Mouse (Mus musculus): ENCODE results near the gene Zfp867. TPM values are rescaled to one million over a fixed set of nuclear protein-coding genes. Genes with fewer than 3 reads are reported as not detected.

Zfp867 gene
- polyA plus RNA-seq, 1 experiment: 1.3 TPM

GRCm38 (mm10) chr11:59423010-59423588 is 49.2 kb downstream of the Zfp867 start:
- TF ChIP-seq MYOD1 (IDR thresholded peaks at IDR 0.05; ENCODE audit: control insufficient read depth in 1 of 3, insufficient read length in 2 of 3, low read depth in 2 of 3) (no peak), POLR2AphosphoS2 (IDR thresholded peaks at IDR 0.05; ENCODE audit: insufficient read length, low read depth) (no peak), USF1 (IDR thresholded peaks at IDR 0.05; ENCODE audit: low read depth) (no peak), POLR2A (IDR thresholded peaks at IDR 0.05; ENCODE audit: insufficient read length, low read depth) (no peak), E2F4 (IDR thresholded peaks at IDR 0.05; ENCODE audit: insufficient read depth) (no peak), MAX (IDR thresholded peaks at IDR 0.05; ENCODE audit: low read depth) (no peak), SRF (IDR thresholded peaks at IDR 0.05; ENCODE audit: control insufficient read depth, insufficient read length, low read depth) (no peak), REST (IDR thresholded peaks at IDR 0.05; ENCODE audit: insufficient read depth, insufficient read length) (no peak), MYOG (IDR thresholded peaks at IDR 0.05; ENCODE audit: control insufficient read depth in 1 of 3, insufficient read depth in 1 of 3, insufficient read length in 2 of 3, low read depth in 2 of 3) (no peak), TCF3 (IDR thresholded peaks at IDR 0.05; ENCODE audit: insufficient read length, low read depth) (no peak), TCF12 (IDR thresholded peaks at IDR 0.05; ENCODE audit: insufficient read depth, poor library complexity, severe bottlenecking) (no peak), CEBPB (IDR thresholded peaks at IDR 0.05; ENCODE audit: insufficient read depth, poor library complexity, severe bottlenecking) (no peak)
- no peak overlapping the region for H3K4me2 ChIP-seq (ENCODE audit: low read depth)
- peaks cover 5% of the 10 kb centered on the region for H3K36me3 ChIP-seq (ENCODE audit: control insufficient read depth, insufficient read depth)
- H3K79me2 ChIP-seq (ENCODE audit: control insufficient read depth, insufficient read depth): no peaks in the 10 kb centered on the region
- no peak overlapping the region for H3K4me3 ChIP-seq
- no peak overlapping the region for H3ac ChIP-seq (ENCODE audit: control insufficient read depth, insufficient read length)
- H3K27me3 ChIP-seq (ENCODE audit: control insufficient read depth, insufficient read depth, insufficient read length): no peaks in the 10 kb centered on the region

DNA sequence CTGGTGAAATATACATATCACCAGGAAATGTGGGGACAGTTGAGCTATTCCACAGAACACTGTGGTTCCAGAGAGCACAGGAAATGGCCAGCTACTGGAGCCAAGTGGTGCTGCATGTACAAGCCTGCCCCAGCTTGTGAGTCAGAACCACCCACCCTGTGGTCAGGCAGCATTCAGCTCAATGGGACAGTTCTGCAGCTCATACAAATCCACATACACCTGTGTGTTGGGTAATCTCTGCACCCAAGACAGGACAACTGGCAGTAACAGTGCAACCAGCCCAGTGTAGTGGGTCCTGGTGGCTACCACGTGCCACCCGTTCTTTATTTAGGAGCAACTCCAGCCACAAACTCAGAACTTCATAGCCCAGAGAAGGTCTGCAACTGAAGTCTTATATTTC is 50.3 kb downstream of the Zfp867 start:
- Histone ChIP-seq H3K36me3 (ENCODE audit: control insufficient read depth, insufficient read depth) (peaks cover 5% of the 10 kb centered on the region), H3ac (ENCODE audit: control insufficient read depth, insufficient read length) (no peak overlapping the region), H3K4me3 (no peak overlapping the region), H3K27me3 (ENCODE audit: control insufficient read depth, insufficient read depth, insufficient read length) (no peaks in the 10 kb centered on the region), H3K4me2 (ENCODE audit: low read depth) (peak overlapping the region; percentile 61), H3K79me2 (ENCODE audit: control insufficient read depth, insufficient read depth) (no peaks in the 10 kb centered on the region)
- TF ChIP-seq E2F4 (IDR thresholded peaks at IDR 0.05; ENCODE audit: insufficient read depth) (no peak), TCF12 (IDR thresholded peaks at IDR 0.05; ENCODE audit: insufficient read depth, poor library complexity, severe bottlenecking) (peak; percentile 41), SRF (IDR thresholded peaks at IDR 0.05; ENCODE audit: control insufficient read depth, insufficient read length, low read depth) (no peak), MYOG (IDR thresholded peaks at IDR 0.05; ENCODE audit: control insufficient read depth in 1 of 3, insufficient read depth in 1 of 3, insufficient read length in 2 of 3, low read depth in 2 of 3) (peak; percentile 30 to 91 (median 58)), USF1 (IDR thresholded peaks at IDR 0.05; ENCODE audit: low read depth) (no peak), CEBPB (IDR thresholded peaks at IDR 0.05; ENCODE audit: insufficient read depth, poor library complexity, severe bottlenecking) (0 out of 2 replicates have a peak, but pooled peaks have one; percentile 40), TCF3 (IDR thresholded peaks at IDR 0.05; ENCODE audit: insufficient read length, low read depth) (peak; percentile 68), POLR2A (IDR thresholded peaks at IDR 0.05; ENCODE audit: insufficient read length, low read depth) (no peak), REST (IDR thresholded peaks at IDR 0.05; ENCODE audit: insufficient read depth, insufficient read length) (no peak), POLR2AphosphoS2 (IDR thresholded peaks at IDR 0.05; ENCODE audit: insufficient read length, low read depth) (no peak), MYOD1 (IDR thresholded peaks at IDR 0.05; ENCODE audit: control insufficient read depth in 1 of 3, insufficient read length in 2 of 3, low read depth in 2 of 3) (peak in 2 of 3 experiments; percentile 75 to 90), MAX (IDR thresholded peaks at IDR 0.05; ENCODE audit: low read depth) (no peak)

DNA sequence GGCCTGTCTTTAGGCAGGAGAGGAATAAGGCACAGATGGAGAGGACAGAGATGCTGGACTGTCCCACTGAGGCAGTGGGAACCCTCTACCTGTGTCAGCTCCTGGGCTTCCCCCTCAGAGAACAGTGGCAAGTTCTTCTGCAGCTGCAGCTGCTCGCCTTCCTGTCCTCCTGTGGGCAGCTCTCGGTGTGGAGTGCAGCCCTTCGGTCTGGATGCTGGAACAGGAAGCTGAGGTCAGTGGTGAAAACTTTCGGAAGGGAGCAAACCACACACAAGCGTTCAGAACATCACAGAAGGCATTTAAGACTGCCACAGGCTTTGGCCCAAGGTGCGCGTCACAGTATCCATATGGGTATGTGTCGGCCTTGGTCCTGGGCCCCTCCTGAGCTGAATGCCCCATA is 50.8 kb downstream of the Zfp867 start:
- Histone ChIP-seq H3ac (ENCODE audit: control insufficient read depth, insufficient read length) (no peak overlapping the region), H3K36me3 (ENCODE audit: control insufficient read depth, insufficient read depth) (peaks cover 5% of the 10 kb centered on the region), H3K27me3 (ENCODE audit: control insufficient read depth, insufficient read depth, insufficient read length) (no peaks in the 10 kb centered on the region), H3K4me3 (no peak overlapping the region), H3K79me2 (ENCODE audit: control insufficient read depth, insufficient read depth) (no peaks in the 10 kb centered on the region), H3K4me2 (ENCODE audit: low read depth) (peak overlapping the region; percentile 61)
- TF ChIP-seq MYOG (IDR thresholded peaks at IDR 0.05; ENCODE audit: control insufficient read depth in 1 of 3, insufficient read depth in 1 of 3, insufficient read length in 2 of 3, low read depth in 2 of 3) (peak in 1 of 3 experiments; percentile 59), MYOD1 (IDR thresholded peaks at IDR 0.05; ENCODE audit: control insufficient read depth in 1 of 3, insufficient read length in 2 of 3, low read depth in 2 of 3) (peak in 2 of 3 experiments; percentile 59 to 71), CEBPB (IDR thresholded peaks at IDR 0.05; ENCODE audit: insufficient read depth, poor library complexity, severe bottlenecking) (no peak)

- no peak overlapping the region for H3K4me3 ChIP-seq
- TF ChIP-seq MYOD1 (IDR thresholded peaks at IDR 0.05; ENCODE audit: control insufficient read depth in 1 of 3, insufficient read length in 2 of 3, low read depth in 2 of 3) (peak in 1 of 3 experiments; percentile 14), MAX (IDR thresholded peaks at IDR 0.05; ENCODE audit: low read depth) (no peak)
- no peaks in the 10 kb centered on the region for H3K27me3 ChIP-seq (ENCODE audit: control insufficient read depth, insufficient read depth, insufficient read length)
- H3K4me2 ChIP-seq (ENCODE audit: low read depth): peak overlapping the region; percentile 40
- H3K79me2 ChIP-seq (ENCODE audit: control insufficient read depth, insufficient read depth): no peaks in the 10 kb centered on the region
- H3ac ChIP-seq (ENCODE audit: control insufficient read depth, insufficient read length): no peak overlapping the region
- no peaks in the 10 kb centered on the region for H3K36me3 ChIP-seq (ENCODE audit: control insufficient read depth, insufficient read depth)
These were observed 53.6 kb downstream of the Zfp867 start for GRCm38 (mm10) chr11:59418708-59419107.

DNA sequence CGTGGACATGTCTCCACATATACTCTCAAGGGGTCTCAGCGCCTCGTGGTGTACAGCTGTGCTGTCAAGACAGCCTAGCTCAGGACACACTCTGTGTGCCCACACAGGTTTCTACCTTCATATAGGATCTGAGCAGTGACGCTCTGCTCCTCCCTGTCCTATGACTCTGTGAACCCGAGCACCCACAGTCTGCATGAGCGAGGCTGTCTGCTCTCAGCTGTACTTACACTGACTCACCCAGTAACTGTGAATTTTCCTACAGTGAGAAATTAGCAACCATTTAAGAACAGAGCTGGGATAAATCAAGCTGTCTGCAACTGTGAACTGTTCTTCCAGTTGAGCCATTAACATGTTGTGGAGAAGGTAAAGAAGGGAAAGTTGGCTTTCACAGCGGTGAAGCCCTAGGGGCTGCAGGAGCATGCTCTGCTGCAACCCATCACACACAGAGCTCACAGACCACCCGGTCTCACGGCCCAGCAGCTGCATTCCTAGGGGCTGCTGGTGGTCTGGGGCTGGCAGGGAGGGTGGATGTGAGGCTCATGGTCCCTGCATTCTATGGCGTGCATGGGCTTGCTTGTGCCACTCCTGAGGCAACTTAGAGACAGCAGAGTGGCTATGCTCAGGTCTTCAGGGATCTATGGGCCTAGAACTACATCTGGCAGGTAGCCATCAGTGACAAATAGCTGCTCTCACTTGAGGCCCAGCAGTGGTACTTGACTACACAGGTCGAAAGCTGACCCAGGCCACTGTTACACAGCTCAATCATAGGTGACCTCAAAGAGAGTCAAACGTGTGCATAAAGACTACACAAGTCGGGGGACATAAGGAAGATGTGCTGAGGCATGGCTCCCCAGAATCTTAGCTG is 59.0 kb downstream of the Zfp867 start:
- Histone ChIP-seq H3K79me2 (ENCODE audit: control insufficient read depth, insufficient read depth) (no peaks in the 10 kb centered on the region), H3K27me3 (ENCODE audit: control insufficient read depth, insufficient read depth, insufficient read length) (no peaks in the 10 kb centered on the region), H3ac (ENCODE audit: control insufficient read depth, insufficient read length) (no peak overlapping the region), H3K4me2 (ENCODE audit: low read depth) (no peak overlapping the region), H3K4me3 (no peak overlapping the region), H3K36me3 (ENCODE audit: control insufficient read depth, insufficient read depth) (peaks cover 5% of the 10 kb centered on the region)
- no peak for TF ChIP-seq TCF3 (IDR thresholded peaks at IDR 0.05; ENCODE audit: insufficient read length, low read depth)
- no peak for TF ChIP-seq MYOD1 (IDR thresholded peaks at IDR 0.05; ENCODE audit: control insufficient read depth in 1 of 3, insufficient read length in 2 of 3, low read depth in 2 of 3)
- TF ChIP-seq REST (IDR thresholded peaks at IDR 0.05; ENCODE audit: insufficient read depth, insufficient read length): no peak
- TF ChIP-seq MAX (IDR thresholded peaks at IDR 0.05; ENCODE audit: low read depth): no peak
- TF ChIP-seq TCF12 (IDR thresholded peaks at IDR 0.05; ENCODE audit: insufficient read depth, poor library complexity, severe bottlenecking): no peak
- no peak for TF ChIP-seq CEBPB (IDR thresholded peaks at IDR 0.05; ENCODE audit: insufficient read depth, poor library complexity, severe bottlenecking)
- no peak for TF ChIP-seq POLR2AphosphoS2 (IDR thresholded peaks at IDR 0.05; ENCODE audit: insufficient read length, low read depth)
- TF ChIP-seq SRF (IDR thresholded peaks at IDR 0.05; ENCODE audit: control insufficient read depth, insufficient read length, low read depth): no peak
- no peak for TF ChIP-seq POLR2A (IDR thresholded peaks at IDR 0.05; ENCODE audit: insufficient read length, low read depth)
- no peak for TF ChIP-seq USF1 (IDR thresholded peaks at IDR 0.05; ENCODE audit: low read depth)
- no peak for TF ChIP-seq E2F4 (IDR thresholded peaks at IDR 0.05; ENCODE audit: insufficient read depth)
- no peak for TF ChIP-seq MYOG (IDR thresholded peaks at IDR 0.05; ENCODE audit: control insufficient read depth in 1 of 3, insufficient read depth in 1 of 3, insufficient read length in 2 of 3, low read depth in 2 of 3)
